Mouse (Mus musculus) thymus, adult 2 months (tissue): ENCODE measurements around the gene Arhgap45. TPM values are rescaled to one million over a fixed set of nuclear protein-coding genes. Genes with fewer than 3 reads are reported as not detected.

Source experiments
- DNase-seq: peaks from one replicate; pipeline ENCODE4 v3.0.0; 2021
- H3K27ac ChIP-seq: fragments of 200-500 bp; 2 replicates; pipeline ENCODE4 v1.5.1; 2012; ENCODE audit warnings: low read length, control low read depth; ENCODE audit not compliant: control insufficient read depth, insufficient read depth
- H3K27me3 ChIP-seq: fragments of 200-500 bp; 2 replicates; pipeline ENCODE4 v1.6.1; 2012; ENCODE audit warnings: mild to moderate bottlenecking, low read length, moderate library complexity, mixed read lengths; ENCODE audit not compliant: control insufficient read depth, insufficient read depth
- H3K36me3 ChIP-seq: fragments of 200-500 bp; 2 replicates; pipeline ENCODE4 v1.6.1; 2012; ENCODE audit warnings: mild to moderate bottlenecking, low read length, moderate library complexity; ENCODE audit not compliant: control insufficient read depth, insufficient read depth
- H3K4me1 ChIP-seq: fragments of 200-500 bp; replicated peaks from 2 replicates; pipeline ENCODE4 v1.6.1; 2012; ENCODE audit warnings: low read length; ENCODE audit not compliant: control insufficient read depth, insufficient read depth
- H3K4me3 ChIP-seq: fragments of 200-500 bp; 2 replicates; pipeline ENCODE4 v1.5.1; 2012; ENCODE audit warnings: mild to moderate bottlenecking, low read length, control low read depth, moderate library complexity; ENCODE audit not compliant: control insufficient read depth, insufficient read depth
- CTCF ChIP-seq: fragments of 200-500 bp; IDR thresholded peaks from 2 replicates; pipeline ENCODE4 v1.5.1; 2012; ENCODE audit warnings: mild to moderate bottlenecking, control low read depth, low read length, moderate library complexity, borderline replicate concordance; ENCODE audit not compliant: control insufficient read depth, poor library complexity, insufficient read depth; ENCODE audit errors: extremely low read depth
- POLR2A ChIP-seq: fragments of 200-500 bp; IDR thresholded peaks from 2 replicates; pipeline ENCODE4 v1.6.1; 2012; ENCODE audit warnings: mild to moderate bottlenecking, low read length, control low read depth, moderate library complexity; ENCODE audit not compliant: control insufficient read depth, poor library complexity, insufficient read depth; ENCODE audit errors: extremely low read depth
- WGBS: fragments of 180-500 bp; shearing (Covaris S2); methylation state at CpG from one replicate; pipeline ENCODE4 v1.1.7; 2018; 5-methylcytosine and 5-hydroxymethylcytosine counted together
- polyA plus RNA-seq: library from polyadenylated mRNA; depleted of rRNA; stranded (reverse); fragments of >200 nt; gene quantifications from 2 replicates; pipeline ENCODE4 v1.2.3, GENCODE M21; 2012

The Arhgap45 gene
- polyA plus RNA-seq, 1 experiment, result 1,504 TPM

DNA sequence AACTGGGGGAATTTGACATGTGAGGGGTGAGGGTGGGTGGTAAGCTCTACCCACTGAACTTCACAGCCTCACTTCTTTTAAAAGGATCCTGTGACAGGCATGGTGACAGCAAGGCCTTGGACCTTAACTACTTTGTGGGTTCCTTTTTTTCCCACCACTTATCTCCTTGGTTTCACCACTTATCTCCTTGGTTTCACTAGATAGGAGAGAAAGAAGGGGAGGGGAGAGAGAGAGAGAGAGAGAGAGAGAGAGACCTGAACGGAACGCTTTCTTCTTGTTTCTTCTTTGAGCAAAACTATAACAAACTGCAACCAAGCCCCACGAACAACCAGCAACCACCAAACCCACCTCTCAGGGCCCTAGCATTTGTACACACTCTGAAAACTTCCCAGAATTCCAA lies 32.4 kb downstream of the Arhgap45 start:
- H3K27me3 ChIP-seq, result no peaks in the 10 kb centered on the region
- no peak overlapping the region for H3K4me3 ChIP-seq
- TF ChIP-seq POLR2A (no peak), CTCF (no peak)
- no peaks in the 10 kb centered on the region for H3K36me3 ChIP-seq
- H3K27ac ChIP-seq, result no peak overlapping the region
- DNase-seq, result no peak
- H3K4me1 ChIP-seq, result peaks cover 22% of the 10 kb centered on the region
- WGBS, result 91% methylated on average over 3 of the region's 3 CpGs

DNA sequence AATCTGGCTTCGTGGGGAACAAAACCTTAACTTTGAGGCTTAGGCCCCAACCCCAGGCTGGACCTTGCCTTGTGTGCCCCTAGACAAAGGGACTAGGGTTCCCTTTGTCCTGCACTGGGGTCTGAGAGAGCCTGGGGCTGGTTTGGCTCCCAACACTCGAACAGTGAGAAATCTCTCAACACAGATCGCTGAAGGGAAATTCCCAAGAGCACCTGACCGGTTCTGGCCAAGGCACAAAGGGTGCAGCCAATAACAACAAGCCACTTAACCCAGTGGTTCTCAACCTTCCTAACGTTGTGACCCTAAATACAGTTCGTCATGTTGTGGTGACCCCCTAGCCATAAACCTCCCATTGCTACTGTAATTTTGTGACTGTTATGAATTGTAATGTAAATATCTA lies 33.8 kb downstream of the Arhgap45 start:
- DNase-seq, result no peak
- Histone ChIP-seq H3K4me1 (peaks cover 32% of the 10 kb centered on the region), H3K27me3 (no peaks in the 10 kb centered on the region), H3K4me3 (no peak overlapping the region), H3K27ac (no peak overlapping the region), H3K36me3 (no peaks in the 10 kb centered on the region)
- no peak for TF ChIP-seq CTCF
- TF ChIP-seq POLR2A, result no peak
- 81% methylated on average over 6 of the region's 6 CpGs for WGBS

DNA sequence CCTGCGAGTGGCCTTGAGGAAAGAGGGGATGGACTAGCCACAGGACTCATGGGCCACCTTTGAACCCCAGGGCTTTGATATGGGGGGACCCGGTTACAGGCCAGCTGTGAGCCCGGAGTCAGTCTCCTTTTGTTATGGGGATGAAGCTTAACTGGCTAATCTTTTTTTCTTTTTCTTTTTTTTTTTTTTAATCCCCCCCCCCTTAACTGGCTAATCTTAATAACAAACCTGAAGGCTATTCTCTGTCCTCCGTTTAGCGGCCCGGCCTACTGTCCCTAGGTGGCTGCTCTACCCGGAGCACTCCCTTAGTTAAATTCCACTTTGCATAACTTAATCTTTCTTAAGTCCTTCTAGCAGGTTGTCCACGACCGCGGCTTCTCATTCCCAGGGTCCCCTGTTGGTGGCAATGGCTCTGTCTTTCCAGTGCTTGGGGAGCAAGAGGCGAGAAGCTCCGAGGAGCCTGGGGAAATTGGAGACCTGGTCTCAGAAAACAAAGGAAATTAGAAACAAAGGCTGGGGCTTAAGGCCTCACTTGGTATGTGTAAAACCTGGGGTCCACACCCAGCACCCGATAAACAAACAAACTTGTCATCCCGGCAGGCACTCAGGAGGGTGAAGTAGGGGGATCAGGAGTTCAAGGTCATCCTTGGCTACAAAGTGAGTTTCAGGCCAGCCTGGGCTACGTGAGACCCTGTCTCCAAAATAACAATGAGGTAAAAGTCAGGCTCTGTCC lies 34.6 kb downstream of the Arhgap45 start:
- no peak overlapping the region for H3K4me3 ChIP-seq
- no peaks in the 10 kb centered on the region for H3K27me3 ChIP-seq
- 0 out of 2 replicates have a peak, but pooled peaks cover 3% of the 10 kb centered on the region for H3K36me3 ChIP-seq
- WGBS, result 86% methylated on average over 15 of the region's 15 CpGs
- peak overlapping the region; percentile 93 for H3K27ac ChIP-seq
- H3K4me1 ChIP-seq, result peaks cover 35% of the 10 kb centered on the region
- TF ChIP-seq CTCF (no peak), POLR2A (no peak)
- no peak for DNase-seq

DNA sequence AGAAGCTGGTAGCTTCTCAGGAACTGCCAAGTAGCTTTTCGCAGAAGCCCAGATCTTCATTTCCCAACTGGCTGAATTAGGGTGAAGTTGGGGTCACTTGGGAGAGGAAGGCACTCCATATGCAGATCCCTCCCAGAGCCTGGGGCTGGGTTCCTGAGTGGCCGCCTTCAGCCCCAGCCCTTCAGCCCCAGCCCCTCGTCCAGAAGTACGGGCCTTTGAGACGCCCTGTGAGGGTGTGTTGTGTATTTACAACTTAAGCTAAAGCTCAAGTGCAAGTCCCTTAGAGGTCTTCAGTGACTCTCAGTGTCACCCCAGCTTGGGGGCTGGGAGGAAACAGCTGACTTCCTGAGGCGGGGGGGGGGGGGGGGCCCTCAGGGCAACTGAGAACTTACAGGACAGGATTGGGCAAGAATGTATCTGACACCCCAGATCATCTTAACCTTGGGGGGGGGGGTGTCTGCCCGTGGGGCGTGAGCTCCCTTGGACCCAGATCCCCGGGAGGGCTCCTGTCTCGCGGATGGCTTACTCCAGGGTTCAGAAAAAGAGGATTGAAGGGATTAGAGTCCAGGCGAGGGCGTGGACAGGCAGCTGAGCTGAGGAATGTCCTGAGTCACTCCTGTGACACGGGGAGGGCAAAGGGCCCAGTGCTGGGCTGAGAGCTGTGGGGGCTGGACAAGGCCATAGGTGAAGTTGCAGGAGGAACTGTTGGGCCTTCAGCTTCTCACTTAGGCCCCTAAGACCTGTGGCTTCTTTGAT lies 35.3 kb downstream of the Arhgap45 start:
- DNase-seq, result peak; percentile 39
- H3K4me1 ChIP-seq, result peaks cover 35% of the 10 kb centered on the region

DNA sequence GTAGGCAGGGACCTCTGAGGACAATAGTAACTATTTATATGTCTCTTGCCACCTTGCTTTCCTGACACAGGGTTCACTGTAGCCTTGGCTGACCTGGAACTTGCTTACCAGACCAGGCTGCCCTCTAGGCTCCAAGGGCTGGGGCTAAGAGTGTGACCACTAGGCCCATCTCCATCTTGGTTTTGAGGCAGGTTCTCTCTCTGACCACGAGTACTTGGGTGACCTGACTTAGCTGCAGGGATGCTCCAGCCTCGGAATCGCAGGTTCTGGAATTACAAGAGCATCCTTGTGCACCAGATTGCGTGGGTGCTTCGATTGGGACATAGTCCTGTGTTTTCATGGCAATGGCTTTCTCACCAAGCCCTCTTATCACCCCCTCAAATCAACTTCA lies 35.9 kb downstream of the Arhgap45 start:
- no peak overlapping the region for H3K4me3 ChIP-seq
- H3K36me3 ChIP-seq, result peaks cover 12% of the 10 kb centered on the region; the same call in 1 of the 2 replicates
- peaks cover 35% of the 10 kb centered on the region for H3K4me1 ChIP-seq
- TF ChIP-seq CTCF (no peak), POLR2A (no peak)
- WGBS, result 84% methylated on average over 5 of the region's 5 CpGs
- DNase-seq, result no peak
- peak overlapping the region; percentile 70 for H3K27ac ChIP-seq
- no peaks in the 10 kb centered on the region for H3K27me3 ChIP-seq

More for the DNA sequence above, 35.3 kb downstream of the Arhgap45 start:
- Histone ChIP-seq H3K4me3 (0 out of 2 replicates have a peak overlapping the region, but pooled peaks have one; percentile 2), H3K27me3 (no peaks in the 10 kb centered on the region), H3K36me3 (peaks cover 8% of the 10 kb centered on the region; the same call in 1 of the 2 replicates), H3K27ac (peak overlapping the region; percentile 93)
- whole genome bisulfite sequencing, result 24% methylated on average over 14 of the region's 14 CpGs
- TF ChIP-seq CTCF (no peak), POLR2A (no peak)

DNA sequence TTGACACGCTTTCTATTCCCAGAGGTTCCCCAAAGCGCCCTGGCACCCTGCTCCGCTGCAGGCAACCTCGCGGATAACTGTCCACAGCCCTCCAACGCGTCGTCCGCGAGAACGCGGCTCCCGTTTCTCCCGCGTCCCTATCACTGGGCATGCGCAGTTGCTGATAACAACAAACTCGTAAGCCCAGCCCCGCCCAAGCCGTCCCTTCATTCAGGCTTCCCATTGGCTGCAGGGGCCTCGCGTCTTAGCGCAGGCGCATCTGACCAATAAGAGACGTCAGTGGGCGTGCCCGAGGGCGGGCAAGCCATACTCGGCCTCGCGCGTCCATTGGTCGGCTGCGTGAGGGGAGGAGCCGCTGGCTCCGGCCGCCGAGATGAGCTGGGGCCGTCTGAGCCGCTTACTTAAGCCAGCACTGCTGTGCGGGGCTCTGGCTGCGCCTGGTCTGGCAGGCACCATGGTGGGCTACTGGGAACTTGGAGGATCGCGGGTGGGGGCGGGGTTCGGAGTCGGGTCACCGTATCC lies 36.9 kb downstream of the Arhgap45 start:
- Histone ChIP-seq H3K4me3 (peak overlapping the region; percentile 73), H3K27me3 (no peaks in the 10 kb centered on the region), H3K27ac (peak overlapping the region; percentile 51), H3K4me1 (peaks cover 35% of the 10 kb centered on the region), H3K36me3 (peaks cover 19% of the 10 kb centered on the region)
- DNase-seq, result peak; percentile 99
- 0 out of 2 replicates have a peak, but pooled peaks have one; percentile 34 for TF ChIP-seq CTCF
- peak; percentile 98 for TF ChIP-seq POLR2A
- whole genome bisulfite sequencing, result under 1% methylated on average over 47 of the region's 47 CpGs
